Mouse (Mus musculus) urinary bladder, adult 2 months (tissue): ENCODE data around the gene Dkc1. TPM values are rescaled to one million over a fixed set of nuclear protein-coding genes. Genes with fewer than 3 reads are reported as not detected.
"Not testable (repeated sequence)": the region's sequence is repeated elsewhere in the genome, so short reads cannot be mapped to it uniquely, and the experiment has no call there.

Source experiments
- DNase-seq: peaks from one replicate; pipeline ENCODE4 v3.0.0; 2022; ENCODE audit warnings: low spot score
- polyA plus RNA-seq: library from polyadenylated mRNA; depleted of rRNA; stranded (reverse); fragments of >200 nt; gene quantifications from 2 replicates; pipeline ENCODE4 v1.2.3, GENCODE M21; 2012; rRNA removed

The Dkc1 gene
- polyA plus RNA-seq, 1 experiment: 26.4 TPM

DNA sequence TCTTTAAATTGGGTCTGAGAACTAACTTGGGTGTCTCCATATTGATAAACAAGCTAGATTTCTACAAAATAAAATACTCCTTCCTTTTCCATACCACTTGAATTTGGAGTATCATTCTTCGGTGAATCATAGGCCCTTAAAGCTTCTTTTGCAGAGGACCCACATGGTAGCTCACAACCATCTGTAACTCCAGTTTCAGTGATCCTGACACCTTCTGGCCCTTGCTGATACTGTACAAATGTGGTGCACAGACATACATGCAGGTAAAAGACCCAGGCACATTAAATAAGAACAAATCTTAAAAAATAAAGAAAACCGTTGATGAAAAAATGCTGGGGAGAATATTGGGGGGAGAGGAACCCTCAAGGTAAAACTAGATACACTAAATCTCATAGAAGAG, 42.5 kb downstream of the Dkc1 start:
- DNase-seq: no peak

DNA sequence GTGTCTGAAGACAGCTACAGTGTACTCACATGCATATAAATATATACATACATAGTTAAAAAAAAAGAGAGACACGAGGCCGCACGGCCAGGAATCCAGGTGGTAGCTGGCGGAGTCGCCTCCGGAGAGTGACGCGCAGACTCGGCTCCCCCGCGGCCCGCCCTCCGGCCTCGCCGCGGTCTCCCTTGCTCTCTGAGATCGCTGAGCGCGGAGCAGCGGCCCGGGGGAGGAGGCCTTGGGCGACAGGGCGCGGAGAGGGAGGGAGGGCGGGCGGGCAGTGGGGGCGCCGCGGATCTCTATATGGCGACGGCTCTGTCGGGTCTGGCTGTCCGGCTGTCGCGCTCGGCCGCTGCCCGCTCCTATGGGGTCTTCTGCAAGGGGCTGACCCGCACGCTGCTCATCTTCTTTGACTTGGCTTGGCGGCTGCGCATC, 47.5 kb downstream of the Dkc1 start:
- DNase-seq: not testable (repeated sequence)

DNA sequence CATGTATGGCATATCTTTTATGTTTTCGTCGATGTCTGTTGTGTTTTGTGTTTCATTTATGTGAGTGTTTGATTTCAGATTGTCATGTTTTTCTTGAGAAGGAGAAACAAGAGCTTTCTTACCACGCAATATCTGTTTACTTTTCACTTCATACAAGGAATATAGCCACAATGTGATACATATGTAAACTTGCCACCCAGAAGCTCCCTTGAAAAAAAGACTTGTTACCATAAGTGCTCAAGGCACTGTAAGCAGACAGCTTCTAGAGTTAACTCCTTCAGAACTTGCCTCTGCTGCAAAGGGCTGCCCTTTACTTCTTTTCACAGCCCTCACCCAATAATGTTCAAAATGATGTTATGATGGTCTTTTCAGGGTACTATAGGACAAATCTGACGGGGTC, 52.8 kb downstream of the Dkc1 start:
- DNase-seq: no peak

DNA sequence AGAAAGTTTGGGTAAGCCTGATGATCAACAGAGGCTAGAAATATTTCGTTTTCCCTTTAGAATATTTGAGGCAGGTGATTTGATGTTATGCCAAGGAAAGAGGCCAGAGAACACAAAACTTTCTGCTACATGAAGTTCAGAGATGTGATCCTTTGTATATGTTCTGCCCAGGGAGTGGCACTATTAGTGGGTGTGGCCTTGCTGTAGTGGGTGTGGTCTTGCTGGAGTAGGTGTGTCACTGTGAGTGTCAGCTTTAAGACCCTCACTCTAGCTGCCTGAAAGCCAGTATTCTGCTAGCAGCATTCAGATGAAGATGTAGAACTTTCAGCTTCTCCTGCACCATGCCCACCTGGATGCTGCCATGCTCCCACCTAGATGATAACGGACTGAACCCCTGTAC, 54.6 kb downstream of the Dkc1 start:
- DNase-seq: no peak

DNA sequence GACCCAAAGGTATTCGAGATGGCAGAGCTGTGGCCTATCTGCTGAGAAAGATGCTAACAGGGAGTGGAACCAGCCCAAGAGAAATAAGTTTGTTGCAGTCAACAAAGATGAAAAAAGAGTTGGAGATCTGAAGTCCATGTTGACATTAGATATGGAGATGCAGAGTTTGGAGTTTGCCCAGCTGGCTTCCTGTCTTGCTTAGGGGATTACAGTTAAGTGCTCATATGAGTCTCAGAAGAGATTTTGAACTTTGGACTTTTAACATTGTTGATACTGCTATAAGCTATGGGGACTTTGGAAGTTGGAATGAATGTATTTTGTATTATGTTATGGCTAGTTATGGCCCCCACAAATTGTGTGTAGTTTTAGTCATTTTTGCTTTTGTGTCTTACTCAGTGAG, 56.6 kb downstream of the Dkc1 start:
- DNase-seq: no peak

DNA sequence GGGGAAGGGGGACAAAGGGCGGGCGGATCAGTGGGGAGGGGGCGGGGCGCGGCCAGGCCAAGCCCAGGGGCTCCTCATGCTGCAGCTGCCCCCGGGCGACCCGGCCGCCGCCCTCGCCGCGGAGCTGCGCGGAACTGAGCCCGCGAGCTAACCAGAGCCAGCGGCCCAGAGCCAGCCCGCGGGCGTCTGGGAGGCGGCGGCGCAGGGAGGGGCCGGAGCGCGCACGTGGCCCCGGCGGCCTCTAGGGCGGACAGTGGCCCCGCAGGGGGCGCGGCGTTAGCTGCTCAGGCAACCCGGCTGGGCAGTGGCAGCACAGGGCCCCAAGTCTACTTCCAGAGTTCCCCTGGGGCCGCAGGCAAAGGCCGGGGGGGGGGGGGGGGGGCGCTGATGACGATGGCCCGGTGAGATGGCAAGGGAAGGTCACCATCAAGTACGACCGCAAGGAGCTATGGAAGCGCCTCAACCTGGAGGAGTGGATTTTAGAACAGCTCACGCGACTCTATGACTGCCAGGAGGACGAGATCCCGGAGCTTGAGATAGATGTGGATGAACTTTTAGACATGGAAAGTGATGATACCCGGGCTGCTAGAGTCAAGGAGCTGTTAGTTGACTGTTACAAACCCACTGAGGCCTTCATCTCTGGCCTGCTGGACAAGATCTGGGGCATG, 60.1 kb downstream of the Dkc1 start:
- DNase-seq: no peak

Other genes starting within 250 kb of the Dkc1 start
- 1.3 and 1.7 TPM in 2 replicates for gene Gab3, start 10.4 kb upstream of the Dkc1 start, polyA plus RNA-seq
- 64.4 and 76.2 TPM in 2 replicates for gene Mpp1, start 35.2 kb downstream of the Dkc1 start, polyA plus RNA-seq
- gene Smim9, start 67.9 kb downstream of the Dkc1 start, polyA plus RNA-seq: 0.34 TPM in 1 of 2 replicates, not detected in the other